Mouse (Mus musculus): ENCODE results near the gene Pacrg. TPM values are rescaled to one million over a fixed set of nuclear protein-coding genes. Genes with fewer than 3 reads are reported as not detected.

Gene Pacrg
- 1 to 10 TPM; 1.4 to 2.2 TPM for total RNA-seq (2021)
- long read RNA-seq, experiment 1, partial matches to known transcripts = 0 of 3 reads
- long read RNA-seq, experiment 1, other reads (novel, unspliced or antisense) = 1 of 3 reads
- long read RNA-seq, experiment 2, partial matches to known transcripts = 0 of 2 reads
- long read RNA-seq, experiment 2, other reads (novel, unspliced or antisense) = 0 of 2 reads

DNA sequence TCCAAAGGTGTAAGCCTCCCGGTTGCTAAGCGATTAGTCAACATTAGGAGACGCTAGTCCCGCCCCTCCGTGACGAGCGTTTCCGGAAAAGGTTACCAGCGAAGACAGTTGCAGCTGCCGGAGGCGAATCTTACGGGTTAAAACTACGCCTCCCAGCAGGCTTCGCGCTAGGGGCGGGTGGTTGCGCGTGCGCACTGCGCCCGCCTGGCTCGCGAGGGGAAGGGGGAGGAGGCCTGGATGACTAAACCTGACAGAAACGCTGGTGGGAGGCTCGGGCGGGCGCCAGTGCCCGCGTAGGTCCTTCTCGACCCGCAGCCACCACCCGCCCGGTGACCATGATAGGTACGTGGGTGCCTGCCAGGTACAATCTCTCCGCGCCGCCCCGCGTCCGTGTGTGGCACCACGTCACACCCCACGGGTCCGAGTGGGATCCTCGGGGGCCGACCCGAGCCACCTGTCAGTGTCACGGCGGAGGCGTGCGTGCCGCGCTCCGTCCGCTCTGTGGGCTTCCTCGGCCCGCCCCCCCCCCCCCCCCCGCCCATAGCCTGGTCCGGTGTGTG lies at the start of gene Pacrg, which contains the start of gene Prkn:
TSS of gene Pacrg (minus strand) at position 164 of the 560 bp plus-strand sequence.
TSS of gene Prkn (plus strand) at position 237 of the 560 bp plus-strand sequence.
- Histone ChIP-seq H3K27ac (peak within 1 kb of the TSS; percentile 99), H3K4me3 (peak within 1 kb of the TSS; percentile 93)
- no peak for TF ChIP-seq CTCF (IDR thresholded peaks at IDR 0.05)
- peak; percentile 99 for DNase-seq
- intact Hi-C loops (cut with DNase I) = no loop called here

DNA sequence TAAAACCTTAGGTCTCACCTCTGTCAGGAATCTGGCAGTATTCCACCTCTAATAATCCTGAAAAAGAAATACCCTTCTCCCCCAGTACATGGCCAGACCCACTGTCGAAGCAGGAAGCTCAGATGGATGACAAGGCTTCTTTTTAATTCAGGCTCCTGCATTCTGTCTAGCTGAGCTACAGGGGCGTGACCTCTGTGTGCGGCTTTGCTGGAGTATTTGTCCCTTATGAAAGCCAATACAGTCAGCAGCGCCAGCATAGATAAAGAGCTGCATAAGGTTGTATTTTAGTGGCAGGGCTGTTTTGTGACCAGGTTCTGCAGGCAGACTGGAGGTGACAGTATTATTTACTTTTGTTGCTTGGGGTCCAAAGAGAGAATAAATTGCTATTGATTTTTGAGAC lies 47.8 kb upstream of the Pacrg start:
- intact Hi-C loops (cut with DNase I) = no loop called here
- TF ChIP-seq CTCF (IDR thresholded peaks at IDR 0.05) = no peak
- no peak for DNase-seq
- no peak overlapping the region for H3K4me3 ChIP-seq
- H3K27ac ChIP-seq = no peak overlapping the region

DNA sequence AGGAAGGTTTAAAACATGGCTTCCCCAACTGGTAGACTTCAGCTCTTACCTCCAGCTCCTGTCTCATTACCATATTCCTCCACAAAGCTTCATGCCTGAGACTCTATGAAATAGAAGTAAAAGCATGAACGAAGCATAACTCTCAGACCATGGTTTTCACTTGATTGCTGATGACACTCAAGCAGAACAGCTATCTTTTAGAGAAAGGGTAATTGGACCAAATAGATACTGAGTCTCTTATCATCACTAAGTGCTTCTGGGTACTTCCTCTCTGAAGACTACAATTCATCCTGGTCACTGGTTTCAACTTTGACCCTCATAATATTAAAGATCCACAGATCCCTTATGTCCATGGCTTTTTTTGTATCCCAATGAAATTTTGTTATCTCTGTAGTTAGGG lies 42.1 kb upstream of the Pacrg start:
- no peak for DNase-seq
- intact Hi-C loops (cut with DNase I) = no loop called here
- Histone ChIP-seq H3K27ac (no peak overlapping the region), H3K4me3 (no peak overlapping the region)
- TF ChIP-seq CTCF (IDR thresholded peaks at IDR 0.05) = no peak

DNA sequence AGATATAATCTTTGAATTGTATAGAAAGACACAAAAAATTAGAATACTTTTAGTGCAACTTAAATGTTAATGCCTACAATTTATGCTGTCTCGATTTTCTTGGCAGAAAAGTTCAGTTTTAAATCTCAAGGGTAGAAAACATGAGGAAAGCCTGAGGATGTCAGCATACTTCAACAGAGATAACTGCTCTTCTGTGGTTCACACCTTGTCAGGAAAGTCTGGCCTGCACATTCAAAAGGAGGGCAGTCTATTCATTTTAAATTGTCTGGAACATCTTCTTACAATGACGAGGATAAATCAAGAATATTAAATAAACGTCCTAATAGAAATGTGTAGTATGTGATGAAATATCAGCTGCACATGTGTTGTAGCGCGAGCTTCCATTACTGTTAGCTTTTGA lies 38.9 kb upstream of the Pacrg start:
- intact Hi-C loops (cut with DNase I) = no loop called here
- DNase-seq = no peak
- Histone ChIP-seq H3K4me3 (no peak overlapping the region), H3K27ac (no peak overlapping the region)
- TF ChIP-seq CTCF (IDR thresholded peaks at IDR 0.05) = no peak

DNA sequence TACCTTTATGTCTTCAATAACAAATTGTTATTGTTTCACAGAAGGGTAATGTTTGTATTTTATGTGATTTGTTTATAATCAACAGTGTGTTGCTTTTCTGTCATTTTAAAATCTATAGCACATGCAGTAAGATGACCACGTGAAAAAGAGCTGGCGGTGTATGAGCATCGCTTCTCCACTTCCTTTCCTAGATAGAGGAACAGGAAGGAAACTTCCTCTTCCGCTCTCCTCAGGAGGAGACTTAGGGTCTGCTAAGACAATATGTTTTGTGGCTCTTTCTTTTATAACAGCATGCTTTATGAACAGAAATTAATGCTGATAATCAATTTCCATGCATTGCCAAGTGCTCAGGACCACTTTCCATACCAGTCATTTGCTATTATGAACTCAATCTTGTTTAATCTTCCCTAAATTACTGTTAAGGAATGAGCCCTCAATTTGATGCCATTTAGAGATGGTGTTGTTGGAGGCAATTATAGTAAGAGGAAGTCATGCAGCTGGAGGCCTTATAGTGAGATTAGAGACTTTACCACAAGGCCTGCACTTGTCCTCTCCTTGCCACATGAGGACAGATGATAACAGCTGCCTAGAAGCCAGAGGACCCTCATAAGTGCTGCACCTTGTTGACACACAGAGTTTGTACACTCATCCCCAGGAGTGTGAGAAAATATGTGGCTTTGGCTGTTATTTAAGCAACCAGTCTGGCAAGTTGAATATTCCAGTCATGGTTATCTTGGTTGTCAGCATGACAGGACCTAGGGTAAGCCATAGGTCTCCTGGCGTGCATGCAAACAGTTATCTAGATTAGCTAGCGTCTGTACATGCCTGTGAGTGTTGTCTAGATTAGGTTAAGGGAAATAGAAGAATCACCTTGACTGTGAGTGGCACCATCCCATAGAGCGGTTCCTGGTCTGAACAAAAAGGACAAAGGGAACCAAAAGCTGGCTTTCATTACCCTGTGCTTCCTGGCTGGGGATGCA lies 34.4 kb upstream of the Pacrg start:
- intact Hi-C loops (cut with DNase I) = no loop called here
- Histone ChIP-seq H3K4me3 (no peak overlapping the region), H3K27ac (no peak overlapping the region)
- no peak for TF ChIP-seq CTCF (IDR thresholded peaks at IDR 0.05)
- no peak for DNase-seq

DNA sequence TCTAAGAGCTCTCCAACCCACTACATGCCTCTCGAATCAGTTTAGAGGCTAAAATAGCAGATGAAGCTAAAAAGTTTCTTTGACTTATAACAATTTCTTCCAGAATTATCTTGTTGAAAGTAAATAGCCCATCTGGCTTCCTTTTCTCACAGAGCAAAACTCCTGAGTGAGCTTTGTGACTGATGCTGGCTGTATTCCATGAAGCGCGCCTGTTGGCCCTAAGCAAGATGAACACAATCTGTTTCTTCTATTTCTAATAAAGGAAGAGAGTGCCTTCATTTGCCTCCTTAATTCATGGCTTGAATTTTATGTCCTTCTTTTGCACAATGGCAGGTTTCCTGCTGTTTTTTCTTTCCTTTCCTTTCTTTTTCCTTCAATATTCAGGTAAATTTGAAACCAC lies 14.1 kb upstream of the Pacrg start:
- Histone ChIP-seq H3K4me3 (no peak overlapping the region), H3K27ac (no peak overlapping the region; the same call in 1 of the 2 replicates)
- intact Hi-C loops (cut with DNase I) = no loop called here
- no peak for TF ChIP-seq CTCF (IDR thresholded peaks at IDR 0.05)
- DNase-seq = no peak

DNA sequence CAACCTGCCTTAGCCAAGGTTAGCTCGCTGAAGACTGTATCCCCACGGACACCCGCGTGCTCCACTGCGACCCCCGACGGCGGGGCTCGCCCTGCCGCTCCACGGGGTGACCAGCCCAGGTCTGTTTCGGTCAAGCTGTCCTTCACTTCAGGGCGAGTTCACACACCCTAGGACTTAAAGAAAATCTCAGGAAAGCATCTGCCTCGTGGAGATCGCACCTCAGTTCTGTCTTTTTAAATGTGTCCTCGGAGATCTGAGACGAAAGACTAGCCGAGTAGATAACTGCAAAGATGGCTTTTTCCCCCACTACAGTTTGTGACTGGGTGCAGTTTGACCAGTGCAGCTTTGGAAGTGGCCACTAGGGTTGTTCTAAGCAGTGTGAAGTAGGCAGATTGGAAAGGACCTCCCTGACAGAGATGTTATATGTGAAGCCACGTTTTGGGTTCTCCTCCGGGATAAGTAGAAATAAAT lies 655 bp upstream of the Pacrg start:
- Histone ChIP-seq H3K27ac (peak overlapping the region; percentile 99), H3K4me3 (peak overlapping the region; percentile 93)
- intact Hi-C loops (cut with DNase I) = no loop called here
- peak; percentile 66 for TF ChIP-seq CTCF (IDR thresholded peaks at IDR 0.05)
- peak; percentile 58 for DNase-seq

DNA sequence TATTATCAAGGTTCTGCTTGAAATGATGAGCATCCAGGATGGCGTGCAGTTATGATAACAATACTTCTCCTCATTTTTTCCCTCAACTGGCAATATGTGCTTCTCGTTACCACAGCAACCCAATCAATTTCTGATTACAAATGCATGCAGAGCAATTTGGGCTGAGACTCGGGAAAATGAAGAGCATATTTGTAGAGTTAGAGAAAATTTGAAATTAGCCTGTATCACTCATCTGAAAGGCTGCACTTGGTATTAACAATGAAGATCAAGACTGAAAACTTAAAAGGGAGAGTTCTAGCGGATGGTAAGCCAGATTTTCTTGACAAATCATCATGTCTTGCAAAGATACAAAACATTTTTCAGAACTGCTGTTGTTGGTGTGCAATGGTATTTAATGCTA lies 21.1 kb downstream of the Pacrg start:
- no peak for DNase-seq
- intact Hi-C loops (cut with DNase I) = no loop called here
- TF ChIP-seq CTCF (IDR thresholded peaks at IDR 0.05) = no peak
- Histone ChIP-seq H3K27ac (no peak overlapping the region), H3K4me3 (no peak overlapping the region)

DNA sequence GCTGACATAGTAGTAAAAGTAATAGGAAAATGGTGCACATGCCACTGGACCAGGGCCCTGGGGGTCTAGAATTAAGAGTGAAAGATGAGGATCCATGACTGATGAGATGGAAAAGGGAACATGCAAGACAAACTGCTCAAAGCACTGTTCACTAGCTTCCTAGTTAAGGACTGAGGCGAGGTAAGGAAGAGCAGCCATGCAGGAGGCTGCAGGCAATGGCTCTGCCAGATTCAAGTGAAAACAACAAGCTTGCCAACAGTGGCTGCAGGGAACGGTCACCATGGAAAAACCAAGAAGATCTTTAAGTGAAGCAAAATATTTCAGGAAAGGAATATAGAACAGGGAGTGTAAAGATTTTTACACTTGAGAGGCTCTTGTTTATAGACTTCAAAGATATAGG lies 31.5 kb downstream of the Pacrg start:
- intact Hi-C loops (cut with DNase I) = no loop called here
- no peak for TF ChIP-seq CTCF (IDR thresholded peaks at IDR 0.05)
- no peak for DNase-seq
- Histone ChIP-seq H3K4me3 (no peak overlapping the region), H3K27ac (no peak overlapping the region)

DNA sequence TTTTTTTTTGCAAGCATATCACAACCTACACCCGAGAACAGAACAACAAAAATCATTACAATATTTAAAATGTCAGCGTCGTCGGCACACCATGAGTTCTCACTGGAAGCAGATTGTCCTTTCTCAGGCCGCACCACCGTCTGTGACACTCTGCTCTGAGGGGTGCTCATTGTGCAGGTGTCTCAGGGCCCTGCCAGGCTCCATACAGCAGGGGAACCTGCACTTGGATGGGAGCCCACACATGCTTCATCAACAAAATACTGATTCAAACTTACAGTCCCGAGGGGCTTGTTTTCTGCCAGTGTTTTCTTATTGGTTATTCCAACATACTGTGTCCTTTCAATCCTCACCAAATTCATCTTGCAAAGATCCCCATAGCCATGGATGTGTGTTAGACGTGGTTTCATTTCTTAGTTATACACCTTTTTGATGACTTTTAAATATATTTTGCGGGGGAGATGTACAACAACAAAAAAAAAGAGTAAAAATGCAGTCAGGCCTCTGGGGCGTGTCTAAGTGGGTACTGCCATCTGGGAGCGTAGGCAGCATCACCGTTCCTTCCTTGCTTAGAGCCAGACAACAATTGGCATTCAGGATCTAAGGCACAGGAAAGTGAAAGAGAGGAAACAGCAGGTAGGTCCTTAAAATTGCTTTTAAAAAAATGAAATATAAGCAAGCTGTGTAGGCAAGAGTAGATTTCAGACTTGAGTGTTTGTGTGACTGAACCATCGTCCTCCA lies 32.7 kb downstream of the Pacrg start:
- DNase-seq = no peak
- intact Hi-C loops (cut with DNase I) = no loop called here
- no peak for TF ChIP-seq CTCF (IDR thresholded peaks at IDR 0.05)
- no peak overlapping the region for H3K27ac ChIP-seq
- no peak overlapping the region for H3K4me3 ChIP-seq

DNA sequence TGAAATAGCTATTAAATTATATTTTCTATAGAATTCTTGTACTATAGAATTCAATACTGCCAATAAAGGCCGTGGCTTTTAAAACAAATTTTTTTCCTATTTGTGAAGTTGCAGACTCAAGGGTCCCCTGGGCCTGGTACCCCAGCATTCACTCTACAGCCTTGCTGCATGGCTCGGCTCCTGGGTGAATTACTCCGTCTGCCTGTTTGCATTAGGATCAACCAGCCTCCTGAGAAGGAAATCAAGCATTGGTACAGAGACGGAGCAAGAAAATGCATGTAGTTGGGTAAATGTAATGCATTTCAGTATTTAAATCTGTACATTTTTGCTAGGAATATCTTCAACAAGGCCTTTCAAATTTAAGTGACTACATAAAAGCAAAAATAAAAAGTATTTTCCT lies 33.4 kb downstream of the Pacrg start:
- no peak for DNase-seq
- Histone ChIP-seq H3K4me3 (no peak overlapping the region), H3K27ac (no peak overlapping the region)
- intact Hi-C loops (cut with DNase I) = no loop called here
- no peak for TF ChIP-seq CTCF (IDR thresholded peaks at IDR 0.05)

DNA sequence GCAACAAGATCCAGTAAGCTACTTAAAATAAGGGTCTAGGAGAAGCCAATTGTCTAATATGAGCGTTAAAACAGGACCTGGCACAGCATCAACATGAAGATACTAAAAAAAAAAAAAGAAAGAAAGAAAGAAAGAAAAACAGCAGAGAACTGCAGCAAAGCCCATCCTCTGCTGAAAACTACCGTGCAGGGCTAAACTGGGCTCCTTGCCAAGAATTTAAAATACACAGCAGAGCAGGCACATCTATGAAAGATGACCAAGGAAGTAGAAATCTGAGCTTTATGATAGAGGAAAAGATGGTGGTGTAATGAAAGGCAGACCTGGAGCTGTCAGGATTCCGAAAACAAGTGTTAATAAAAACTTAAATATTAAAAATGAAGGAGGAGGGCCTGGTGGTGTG lies 48.5 kb downstream of the Pacrg start:
- Histone ChIP-seq H3K4me3 (no peak overlapping the region), H3K27ac (no peak overlapping the region)
- TF ChIP-seq CTCF (IDR thresholded peaks at IDR 0.05) = no peak
- intact Hi-C loops (cut with DNase I) = no loop called here
- no peak for DNase-seq

Measured in gastrocnemius, adult 2 months (tissue).